Mouse (Mus musculus) hindbrain, embryonic 14.5 days (tissue): ENCODE data around the gene Nbeal2. TPM values are rescaled to one million over a fixed set of nuclear protein-coding genes. Genes with fewer than 3 reads are reported as not detected.
A peak's percentile ranks its signal among the peaks of the same experiment; 100 is the strongest.
"Not testable (repeated sequence)": the region's sequence is repeated elsewhere in the genome, so short reads cannot be mapped to it uniquely, and the experiment has no call there.

Experiments
- ATAC-seq: fragments of 200-750 bp; cut with Nextera tagmentation; 2 replicates; pipeline ENCODE4 v1.8.0; 2017; ENCODE audit warnings: moderate number of reproducible peaks, mild to moderate bottlenecking, moderate TSS enrichment, moderate library complexity; ENCODE audit not compliant: low FRiP score
- DNase-seq: peaks from one replicate; pipeline ENCODE4 v3.0.0-alpha.2; 2015; ENCODE audit warnings: low spot score
- H3K27ac ChIP-seq: fragments of 300-500 bp; sonication (generic); 2 replicates; pipeline ENCODE4 v1.5.1; 2014; ENCODE audit warnings: mild to moderate bottlenecking, moderate library complexity
- H3K27me3 ChIP-seq: fragments of 300-500 bp; sonication (generic); 2 replicates; pipeline ENCODE4 v1.6.1; 2014; ENCODE audit warnings: mild to moderate bottlenecking, low read length, mixed read lengths; ENCODE audit not compliant: control insufficient read depth, insufficient read depth
- H3K36me3 ChIP-seq: fragments of 300-500 bp; sonication (generic); replicated peaks from 2 replicates; pipeline ENCODE4 v1.6.1; 2014; ENCODE audit not compliant: control insufficient read depth, insufficient read depth
- H3K4me1 ChIP-seq: fragments of 300-500 bp; sonication (generic); replicated peaks from 2 replicates; pipeline ENCODE4 v1.6.1; 2014; ENCODE audit warnings: antibody characterized with exemption, low read length, mixed read lengths; ENCODE audit not compliant: control insufficient read depth, insufficient read depth
- H3K4me2 ChIP-seq: fragments of 300-500 bp; sonication (generic); replicated peaks from 2 replicates; pipeline ENCODE4 v1.6.1; 2014; ENCODE audit warnings: mild to moderate bottlenecking, moderate library complexity
- H3K4me3 ChIP-seq: fragments of 300-500 bp; sonication (generic); replicated peaks from 2 replicates; pipeline ENCODE4 v1.5.1; 2014; ENCODE audit warnings: mild to moderate bottlenecking, low read length
- H3K9ac ChIP-seq: fragments of 300-500 bp; sonication (generic); 2 replicates; pipeline ENCODE4 v1.6.1; 2014
- H3K9me3 ChIP-seq: fragments of 300-500 bp; sonication (generic); 2 replicates; pipeline ENCODE4 v1.6.1; 2016; ENCODE audit warnings: low read length; ENCODE audit not compliant: control insufficient read depth
- WGBS: fragments of 180-500 bp; shearing (Covaris S2); extraction: QIAGEN DNeasy Blood & Tissue Kit; methylation state at CpG from one replicate; pipeline ENCODE4 v1.1.7; 2014; 5-methylcytosine and 5-hydroxymethylcytosine counted together
- polyA plus RNA-seq: library from polyadenylated mRNA; unstranded; fragments of >200 nt; fragmentation: Nextera tagmentation; extraction: Ambion mirVana; gene quantifications from 2 replicates; pipeline ENCODE4 v1.2.1, GENCODE M21; 2014

Gene Nbeal2
- polyA plus RNA-seq, 1 experiment from 2014 or later, result 4.0 TPM

- DNase-seq (no peak), ATAC-seq (no peak)
- Histone ChIP-seq H3K27me3 (no peaks in the 10 kb centered on the region), H3K4me1 (peaks cover 37% of the 10 kb centered on the region), H3K4me3 (no peak overlapping the region), H3K36me3 (no peaks in the 10 kb centered on the region), H3K4me2 (no peak overlapping the region), H3K9ac (no peak overlapping the region), H3K9me3 (no peaks in the 10 kb centered on the region), H3K27ac (no peak overlapping the region)
- WGBS, result 76% methylated on average over 5 of the region's 5 CpGs
Observed at GRCm38 (mm10) chr9:110687061-110687460, 33.1 kb upstream of the Nbeal2 start.

GRCm38 (mm10) chr9:110686472-110686871 is 32.5 kb upstream of the Nbeal2 start:
- H3K9me3 ChIP-seq, result no peaks in the 10 kb centered on the region
- peaks cover 38% of the 10 kb centered on the region for H3K4me1 ChIP-seq
- 52% methylated on average over 3 of the region's 3 CpGs for WGBS
- no peaks in the 10 kb centered on the region for H3K27me3 ChIP-seq
- H3K27ac ChIP-seq, result no peak overlapping the region
- H3K9ac ChIP-seq, result no peak overlapping the region
- H3K4me3 ChIP-seq, result no peak overlapping the region
- DNase-seq (no peak), ATAC-seq (no peak)
- H3K4me2 ChIP-seq, result no peak overlapping the region
- no peaks in the 10 kb centered on the region for H3K36me3 ChIP-seq

GRCm38 (mm10) chr9:110685591-110685990 is 31.6 kb upstream of the Nbeal2 start:
- WGBS, result 71% methylated on average over 5 of the region's 5 CpGs
- H3K9me3 ChIP-seq, result no peaks in the 10 kb centered on the region
- H3K27ac ChIP-seq, result no peak overlapping the region
- DNase-seq (no peak), ATAC-seq (no peak)
- H3K27me3 ChIP-seq, result no peaks in the 10 kb centered on the region
- H3K4me2 ChIP-seq, result no peak overlapping the region
- no peak overlapping the region for H3K4me3 ChIP-seq
- no peaks in the 10 kb centered on the region for H3K36me3 ChIP-seq
- peaks cover 38% of the 10 kb centered on the region for H3K4me1 ChIP-seq
- no peak overlapping the region for H3K9ac ChIP-seq

GRCm38 (mm10) chr9:110685187-110685586 is 31.2 kb upstream of the Nbeal2 start:
- DNase-seq (no peak), ATAC-seq (no peak)
- no peaks in the 10 kb centered on the region for H3K9me3 ChIP-seq
- no peak overlapping the region for H3K9ac ChIP-seq
- peak overlapping the region; percentile 61; the same call in 1 of the 2 replicates for H3K27ac ChIP-seq
- H3K4me3 ChIP-seq, result no peak overlapping the region
- H3K4me1 ChIP-seq, result peaks cover 38% of the 10 kb centered on the region
- H3K27me3 ChIP-seq, result no peaks in the 10 kb centered on the region
- H3K4me2 ChIP-seq, result no peak overlapping the region
- H3K36me3 ChIP-seq, result no peaks in the 10 kb centered on the region
- 70% methylated on average over 8 of the region's 8 CpGs for WGBS

GRCm38 (mm10) chr9:110684100-110684831 is 30.3 kb upstream of the Nbeal2 start:
- 0 out of 2 replicates have a peak, but pooled peaks have one; percentile 14 for ATAC-seq
- H3K9ac ChIP-seq, result no peak overlapping the region

GRCm38 (mm10) chr9:110683574-110684099 is 29.7 kb upstream of the Nbeal2 start:
- 54% methylated on average over 4 of the region's 4 CpGs for WGBS
- no peak overlapping the region for H3K4me3 ChIP-seq
- H3K36me3 ChIP-seq, result no peaks in the 10 kb centered on the region
- H3K27ac ChIP-seq, result peak overlapping the region; percentile 39
- peaks cover 38% of the 10 kb centered on the region for H3K4me1 ChIP-seq
- H3K9me3 ChIP-seq, result no peaks in the 10 kb centered on the region
- H3K9ac ChIP-seq, result no peak overlapping the region
- H3K4me2 ChIP-seq, result no peak overlapping the region
- DNase-seq, result no peak
- H3K27me3 ChIP-seq, result no peaks in the 10 kb centered on the region
- ATAC-seq, result no peak

More at GRCm38 (mm10) chr9:110684100-110684831, 30.3 kb upstream of the Nbeal2 start:
- peak; percentile 61 for DNase-seq
- Histone ChIP-seq H3K9me3 (no peaks in the 10 kb centered on the region), H3K36me3 (no peaks in the 10 kb centered on the region), H3K27me3 (no peaks in the 10 kb centered on the region), H3K4me1 (peaks cover 38% of the 10 kb centered on the region), H3K4me2 (no peak overlapping the region), H3K27ac (peak overlapping the region; percentile 61), H3K4me3 (no peak overlapping the region)
- 50% methylated on average over 6 of the region's 6 CpGs for WGBS

- not testable (repeated sequence) for H3K4me2 ChIP-seq, H3K9ac ChIP-seq, H3K27me3 ChIP-seq, H3K36me3 ChIP-seq, H3K27ac ChIP-seq, H3K9me3 ChIP-seq, H3K4me3 ChIP-seq, DNase-seq, ATAC-seq
- peaks cover 38% of the 10 kb centered on the region for H3K4me1 ChIP-seq
- WGBS, result 79% methylated on average over 3 of the region's 3 CpGs
Observed at GRCm38 (mm10) chr9:110682697-110683096, 28.7 kb upstream of the Nbeal2 start.

GRCm38 (mm10) chr9:110682255-110682654 is 28.3 kb upstream of the Nbeal2 start:
- Histone ChIP-seq H3K9ac (no peak overlapping the region), H3K9me3 (no peaks in the 10 kb centered on the region), H3K4me3 (no peak overlapping the region), H3K4me1 (peaks cover 38% of the 10 kb centered on the region), H3K27ac (peak overlapping the region; percentile 51), H3K27me3 (no peaks in the 10 kb centered on the region), H3K4me2 (no peak overlapping the region), H3K36me3 (no peaks in the 10 kb centered on the region)
- no peak for ATAC-seq
- WGBS, result 51% methylated on average over 5 of the region's 5 CpGs
- DNase-seq, result no peak

- peak; percentile 33 for DNase-seq
- peak; percentile 68 for ATAC-seq
- WGBS, result 30% methylated on average over 9 of the region's 9 CpGs
- H3K9me3 ChIP-seq, result no peaks in the 10 kb centered on the region
- H3K36me3 ChIP-seq, result no peaks in the 10 kb centered on the region
- no peak overlapping the region for H3K4me3 ChIP-seq
- H3K27ac ChIP-seq, result peak overlapping the region; percentile 51
- H3K9ac ChIP-seq, result no peak overlapping the region
- H3K27me3 ChIP-seq, result no peaks in the 10 kb centered on the region
- H3K4me2 ChIP-seq, result no peak overlapping the region
- H3K4me1 ChIP-seq, result peaks cover 37% of the 10 kb centered on the region
Observed at GRCm38 (mm10) chr9:110681817-110682216, 27.9 kb upstream of the Nbeal2 start.
